Mouse (Mus musculus): Measurements from ENCODE around the gene Emc8.
"Not testable (repeated sequence)": the region's sequence is repeated elsewhere in the genome, so short reads cannot be mapped to it uniquely, and the experiment has no call there.

Gene Emc8

GRCm38 (mm10) chr8:120685591-120685990, 17.2 kb upstream of the Emc8 start:
- DNase-seq (ENCODE audit: low read depth, low spot score): no peak

GRCm38 (mm10) chr8:120685097-120685496, 16.7 kb upstream of the Emc8 start:
- DNase-seq (ENCODE audit: low read depth, low spot score): peak; percentile 58

GRCm38 (mm10) chr8:120684082-120684481, 15.7 kb upstream of the Emc8 start:
- DNase-seq (ENCODE audit: low read depth, low spot score): no peak

GRCm38 (mm10) chr8:120683602-120684001, 15.2 kb upstream of the Emc8 start:
- DNase-seq (ENCODE audit: low read depth, low spot score): peak; percentile 84

GRCm38 (mm10) chr8:120681113-120681512, 12.7 kb upstream of the Emc8 start:
- DNase-seq (ENCODE audit: low read depth, low spot score): no peak

GRCm38 (mm10) chr8:120680405-120680804, 12.0 kb upstream of the Emc8 start:
- not testable (repeated sequence) for DNase-seq (ENCODE audit: low read depth, low spot score)

- no peak for DNase-seq (ENCODE audit: low read depth, low spot score)
Observed at GRCm38 (mm10) chr8:120679629-120680387, 11.4 kb upstream of the Emc8 start.

GRCm38 (mm10) chr8:120678447-120678846, 10.1 kb upstream of the Emc8 start:
- DNase-seq (ENCODE audit: low read depth, low spot score): peak; percentile 89

- DNase-seq (ENCODE audit: low read depth, low spot score): no peak
Observed at GRCm38 (mm10) chr8:120675718-120676117, 7.3 kb upstream of the Emc8 start.

- DNase-seq (ENCODE audit: low read depth, low spot score): no peak
Observed at GRCm38 (mm10) chr8:120673298-120673697, 4.9 kb upstream of the Emc8 start.

- DNase-seq (ENCODE audit: low read depth, low spot score): peak; percentile 47
Observed at GRCm38 (mm10) chr8:120672626-120673229, 4.4 kb upstream of the Emc8 start.

- DNase-seq (ENCODE audit: low read depth, low spot score): peak; percentile 92
Observed at GRCm38 (mm10) chr8:120671775-120672174, 3.4 kb upstream of the Emc8 start.

GRCm38 (mm10) chr8:120667561-120668373, 606 bp downstream of the Emc8 start, which contains the start of the genes Gm27021 and Cox4i1:
Gm27021 (minus strand) TSS chr8:120668079.
Cox4i1 (plus strand) TSS chr8:120668222.
- DNase-seq (ENCODE audit: low read depth, low spot score): peak; percentile 96

GRCm38 (mm10) chr8:120666807-120667470, 1.4 kb downstream of the Emc8 start:
- peak; percentile 72 for DNase-seq (ENCODE audit: low read depth, low spot score)

GRCm38 (mm10) chr8:120665726-120666455, 2.5 kb downstream of the Emc8 start:
- DNase-seq (ENCODE audit: low read depth, low spot score): peak; percentile 85

GRCm38 (mm10) chr8:120664566-120664965, 3.8 kb downstream of the Emc8 start:
- no peak for DNase-seq (ENCODE audit: low read depth, low spot score)

- peak; percentile 38 for DNase-seq (ENCODE audit: low read depth, low spot score)
Observed at GRCm38 (mm10) chr8:120657415-120657814, 11.0 kb downstream of the Emc8 start.

- DNase-seq (ENCODE audit: low read depth, low spot score): no peak
Observed at GRCm38 (mm10) chr8:120656322-120657052, 11.9 kb downstream of the Emc8 start.

- no peak for DNase-seq (ENCODE audit: low read depth, low spot score)
Observed at GRCm38 (mm10) chr8:120647532-120647931, 20.8 kb downstream of the Emc8 start, which contains the start of gene 1190005I06Rik. 1190005I06Rik (minus strand) TSS chr8:120647632.

- DNase-seq (ENCODE audit: low read depth, low spot score): no peak
Observed at GRCm38 (mm10) chr8:120644663-120645062, 23.7 kb downstream of the Emc8 start.
